Mouse (Mus musculus) heart, embryonic 12.5 days (tissue): ENCODE data around the gene Prrt3. TPM values are rescaled to one million over a fixed set of nuclear protein-coding genes. Genes with fewer than 3 reads are reported as not detected.
A peak's percentile ranks its signal among the peaks of the same experiment; 100 is the strongest.

Experiments
- ATAC-seq: fragments of 200-750 bp; cut with Nextera tagmentation; 2 replicates; pipeline ENCODE4 v1.8.0; 2017; ENCODE audit warnings: moderate TSS enrichment, moderate library complexity; ENCODE audit not compliant: insufficient number of reproducible peaks, low FRiP score
- H3K27ac ChIP-seq: fragments of 300-500 bp; sonication (generic); 2 replicates; pipeline ENCODE4 v1.5.1; 2016; ENCODE audit warnings: mild to moderate bottlenecking, moderate library complexity; ENCODE audit not compliant: poor library complexity, severe bottlenecking
- H3K27me3 ChIP-seq: fragments of 300-500 bp; sonication (generic); replicated peaks from 2 replicates; pipeline ENCODE4 v1.6.1; 2016; ENCODE audit warnings: mild to moderate bottlenecking, moderate library complexity
- H3K36me3 ChIP-seq: fragments of 300-500 bp; sonication (generic); 2 replicates; pipeline ENCODE4 v1.6.1; 2016; ENCODE audit warnings: mild to moderate bottlenecking, moderate library complexity
- H3K4me1 ChIP-seq: fragments of 300-500 bp; sonication (generic); replicated peaks from 2 replicates; pipeline ENCODE4 v1.6.1; 2016; ENCODE audit warnings: mild to moderate bottlenecking
- H3K4me2 ChIP-seq: fragments of 300-500 bp; sonication (generic); 2 replicates; pipeline ENCODE4 v1.6.1; 2016; ENCODE audit warnings: mild to moderate bottlenecking, moderate library complexity
- H3K4me3 ChIP-seq: fragments of 300-500 bp; sonication (generic); 2 replicates; pipeline ENCODE4 v1.5.1; 2016; ENCODE audit warnings: mild to moderate bottlenecking
- H3K9ac ChIP-seq: fragments of 300-500 bp; sonication (generic); 2 replicates; pipeline ENCODE4 v1.6.1; 2016; ENCODE audit warnings: mild to moderate bottlenecking, moderate library complexity
- H3K9me3 ChIP-seq: fragments of 300-500 bp; sonication (generic); replicated peaks from 2 replicates; pipeline ENCODE4 v1.6.1; 2016; ENCODE audit warnings: mild to moderate bottlenecking, moderate library complexity
- WGBS: fragments of 180-500 bp; shearing (Covaris S2); methylation state at CpG from one replicate; pipeline ENCODE4 v1.1.7; 2016; 5-methylcytosine and 5-hydroxymethylcytosine counted together
- polyA plus RNA-seq: library from polyadenylated mRNA; unstranded; fragments of >200 nt; fragmentation: Nextera tagmentation; extraction: Ambion mirVana; gene quantifications from 2 replicates; pipeline ENCODE4 v1.2.1, GENCODE M21; 2016

Prrt3 gene
- polyA plus RNA-seq, 1 experiment from 2014 or later = 0.28 TPM

DNA sequence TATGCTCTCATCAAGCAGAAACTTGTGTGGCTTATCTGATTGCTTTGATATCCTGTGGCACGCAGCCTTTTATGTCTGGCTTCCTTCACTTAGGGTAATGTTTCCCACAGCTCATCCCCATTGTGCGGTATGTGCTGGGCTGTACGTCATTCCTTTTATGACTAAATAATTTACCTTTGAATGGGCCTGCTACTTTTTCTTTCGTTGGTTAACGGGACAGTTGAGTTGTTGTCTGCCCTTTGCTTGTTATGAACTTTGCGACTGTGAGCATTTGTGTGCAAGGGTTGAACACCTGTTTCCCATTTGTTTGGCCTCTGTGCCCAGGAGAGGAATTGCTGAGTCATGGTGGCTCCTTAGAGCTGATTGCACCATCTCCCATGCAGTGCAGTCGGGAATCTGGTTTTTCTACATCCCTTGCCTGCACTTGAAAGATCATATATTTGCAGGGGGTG is 14.6 kb downstream of the Prrt3 start:
- 66% methylated on average over 7 of the region's 7 CpGs for WGBS
- Histone ChIP-seq H3K4me1 (peaks cover 19% of the 10 kb centered on the region), H3K27ac (no peak overlapping the region)

DNA sequence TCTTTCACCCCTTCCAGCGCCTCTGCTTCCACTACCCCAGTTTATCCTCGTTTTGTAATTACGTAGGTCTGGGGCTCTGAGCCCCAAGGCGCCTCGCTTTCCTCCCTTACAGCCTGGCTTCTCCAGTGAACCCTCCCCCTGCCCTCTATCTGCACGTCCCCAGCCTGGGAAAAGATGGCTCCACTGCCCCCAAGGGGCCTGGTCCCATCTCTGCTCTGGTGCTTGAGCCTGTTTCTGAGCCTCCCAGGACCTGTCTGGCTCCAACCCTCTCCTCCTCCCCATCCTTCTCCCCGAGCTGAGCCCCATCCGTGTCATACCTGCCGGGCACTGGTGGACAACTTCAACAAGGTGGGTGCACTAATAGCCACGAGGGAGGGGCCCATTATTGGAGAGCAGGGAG is 18.0 kb downstream of the Prrt3 start:
- peaks cover 36% of the 10 kb centered on the region for H3K4me1 ChIP-seq
- peak overlapping the region; percentile 69 for H3K4me3 ChIP-seq
- H3K9ac ChIP-seq = peak overlapping the region; percentile 77
- 10% methylated on average over 10 of the region's 10 CpGs for WGBS
- peak; percentile 41 for ATAC-seq
- peaks cover 23% of the 10 kb centered on the region for H3K27me3 ChIP-seq
- H3K4me2 ChIP-seq = peak overlapping the region; percentile 95
- H3K27ac ChIP-seq = peak overlapping the region; percentile 91
- no peaks in the 10 kb centered on the region for H3K9me3 ChIP-seq
- peaks cover 17% of the 10 kb centered on the region for H3K36me3 ChIP-seq

More for the DNA sequence above, 14.6 kb downstream of the Prrt3 start:
- Histone ChIP-seq H3K9ac (no peak overlapping the region), H3K27me3 (no peaks in the 10 kb centered on the region), H3K4me2 (no peak overlapping the region), H3K4me3 (no peak overlapping the region), H3K9me3 (no peaks in the 10 kb centered on the region), H3K36me3 (peaks cover 46% of the 10 kb centered on the region)
- ATAC-seq = no peak

DNA sequence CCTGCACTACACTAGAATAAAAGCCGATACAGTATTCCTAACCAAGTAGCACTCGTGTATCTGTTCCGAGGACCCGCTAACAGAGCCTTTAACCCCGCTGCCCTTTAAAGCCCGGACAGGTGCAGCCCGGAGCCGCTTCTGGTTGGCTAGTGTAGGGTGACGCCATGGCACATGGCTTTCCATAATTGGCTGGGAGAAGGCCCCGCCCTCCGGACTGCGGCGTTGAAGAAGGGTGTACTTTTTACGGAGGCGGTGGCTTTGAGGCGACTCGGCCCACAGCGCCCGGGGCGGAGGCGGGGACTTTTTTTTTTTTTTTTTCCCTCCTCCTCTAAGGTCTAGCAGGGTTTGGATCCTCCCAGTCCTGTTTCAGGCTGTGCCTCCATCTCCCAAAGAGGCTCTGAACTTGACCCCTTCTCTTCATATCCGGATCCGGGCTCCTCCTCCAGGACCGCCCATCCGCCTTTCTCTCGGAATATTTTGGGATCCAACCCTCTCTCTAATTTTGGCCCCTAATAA is 18.6 kb downstream of the Prrt3 start, which contains the start of gene Creld1:
Creld1 (plus strand) TSS at position 198 of the 516 bp plus-strand sequence.
- peak; percentile 96 for ATAC-seq
- Histone ChIP-seq H3K4me2 (peak within 1 kb of the TSS; percentile 95), H3K36me3 (peaks cover 11% of the 10 kb centered on the region), H3K9ac (peak within 1 kb of the TSS; percentile 84), H3K27me3 (peaks cover 25% of the 10 kb centered on the region), H3K27ac (peak within 1 kb of the TSS; percentile 91), H3K4me3 (peak within 1 kb of the TSS; percentile 69), H3K4me1 (peaks cover 36% of the 10 kb centered on the region), H3K9me3 (no peaks in the 10 kb centered on the region)
- 0% methylated on average over 26 of the region's 26 CpGs for WGBS

DNA sequence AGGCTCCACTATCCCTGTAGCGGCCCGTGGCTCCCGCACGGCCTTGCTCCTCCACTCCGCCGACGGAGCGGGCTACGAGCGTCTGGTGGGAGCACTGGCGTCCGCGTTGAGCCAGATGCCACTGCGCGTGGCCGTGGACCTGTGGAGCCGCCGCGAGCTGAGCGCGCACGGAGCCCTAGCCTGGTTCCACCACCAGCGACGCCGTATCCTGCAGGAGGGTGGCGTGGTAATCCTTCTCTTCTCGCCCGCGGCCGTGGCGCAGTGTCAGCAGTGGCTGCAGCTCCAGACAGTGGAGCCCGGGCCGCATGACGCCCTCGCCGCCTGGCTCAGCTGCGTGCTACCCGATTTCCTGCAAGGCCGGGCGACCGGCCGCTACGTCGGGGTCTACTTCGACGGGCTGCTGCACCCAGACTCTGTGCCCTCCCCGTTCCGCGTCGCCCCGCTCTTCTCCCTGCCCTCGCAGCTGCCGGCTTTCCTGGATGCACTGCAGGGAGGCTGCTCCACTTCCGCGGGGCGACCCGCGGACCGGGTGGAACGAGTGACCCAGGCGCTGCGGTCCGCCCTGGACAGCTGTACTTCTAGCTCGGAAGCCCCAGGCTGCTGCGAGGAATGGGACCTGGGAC is 19.1 kb downstream of the Prrt3 start:
- no peaks in the 10 kb centered on the region for H3K9me3 ChIP-seq
- H3K4me1 ChIP-seq = peaks cover 36% of the 10 kb centered on the region
- H3K4me3 ChIP-seq = peak overlapping the region; percentile 69
- peaks cover 25% of the 10 kb centered on the region for H3K27me3 ChIP-seq
- ATAC-seq = peak; percentile 61
- H3K27ac ChIP-seq = peak overlapping the region; percentile 90
- peak overlapping the region; percentile 95 for H3K4me2 ChIP-seq
- H3K9ac ChIP-seq = peak overlapping the region; percentile 84
- 0 out of 2 replicates have a peak, but pooled peaks cover 8% of the 10 kb centered on the region for H3K36me3 ChIP-seq
- WGBS = 2% methylated on average over 65 of the region's 65 CpGs

DNA sequence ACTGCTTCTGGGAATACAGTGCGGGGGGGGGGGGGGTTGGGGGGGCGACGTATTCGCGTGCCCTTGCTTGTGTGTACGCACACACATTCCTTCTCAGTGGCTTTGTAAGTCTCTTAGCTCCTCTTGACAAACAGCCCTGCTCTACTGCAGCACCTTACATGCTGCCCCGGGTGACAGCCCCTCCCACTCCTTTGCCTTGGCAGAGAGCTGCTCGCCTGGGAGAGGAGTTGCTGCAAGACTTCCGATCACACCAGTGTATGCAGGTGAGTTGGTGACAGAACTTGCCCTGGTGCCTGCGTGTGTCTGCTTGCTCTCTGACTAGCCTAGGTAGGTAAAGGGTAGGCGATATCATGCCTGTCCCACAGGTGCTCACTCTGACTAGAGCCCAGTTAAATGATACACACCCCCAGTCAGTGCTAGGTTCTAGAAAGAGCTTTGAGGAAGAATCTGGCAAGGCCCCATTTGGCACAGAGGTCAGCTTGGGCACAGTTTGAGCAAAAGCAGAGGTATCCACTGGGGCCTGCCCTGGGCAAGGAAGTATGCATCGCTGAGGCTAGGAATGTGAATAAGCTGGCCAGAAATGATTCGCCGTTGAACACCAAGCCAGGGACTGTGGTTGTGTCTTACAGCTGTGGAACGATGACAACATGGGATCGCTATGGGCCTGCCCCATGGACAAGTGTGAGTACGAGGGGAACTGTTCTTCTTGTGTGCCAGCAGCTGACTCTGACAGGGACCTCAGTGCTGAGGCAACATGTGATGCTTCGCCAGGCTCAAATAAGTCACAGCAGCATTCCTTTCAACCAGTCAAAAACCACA is 21.0 kb downstream of the Prrt3 start:
- no peak overlapping the region for H3K4me2 ChIP-seq
- 54% methylated on average over 18 of the region's 18 CpGs for WGBS
- no peak overlapping the region for H3K4me3 ChIP-seq
- no peak for ATAC-seq
- peaks cover 28% of the 10 kb centered on the region for H3K4me1 ChIP-seq
- no peak overlapping the region for H3K9ac ChIP-seq
- H3K9me3 ChIP-seq = no peaks in the 10 kb centered on the region
- H3K27ac ChIP-seq = 0 out of 2 replicates have a peak overlapping the region, but pooled peaks have one; percentile 5
- peaks cover 35% of the 10 kb centered on the region for H3K27me3 ChIP-seq
- no peaks in the 10 kb centered on the region for H3K36me3 ChIP-seq

DNA sequence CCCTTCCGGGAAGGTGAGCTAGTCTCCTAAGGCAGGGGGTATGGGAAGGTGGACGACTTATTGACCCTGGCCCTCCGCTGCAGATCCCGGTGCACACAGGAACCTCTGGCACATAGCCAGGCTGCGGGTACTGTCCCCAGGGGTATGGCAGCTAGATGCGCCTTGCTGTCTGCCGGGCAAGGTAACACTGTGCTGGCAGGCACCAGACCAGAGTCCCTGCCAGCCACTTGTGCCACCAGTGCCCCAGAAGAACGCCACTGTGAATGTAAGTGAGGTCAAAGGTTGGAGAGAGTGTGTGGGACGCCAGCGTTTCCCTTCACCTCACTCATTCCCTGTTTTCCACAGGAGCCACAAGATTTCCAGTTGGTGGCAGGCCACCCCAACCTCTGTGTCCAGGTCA is 22.8 kb downstream of the Prrt3 start:
- Histone ChIP-seq H3K9ac (no peak overlapping the region), H3K27ac (no peak overlapping the region), H3K9me3 (no peaks in the 10 kb centered on the region), H3K4me3 (no peak overlapping the region), H3K36me3 (no peaks in the 10 kb centered on the region), H3K4me1 (peaks cover 24% of the 10 kb centered on the region), H3K4me2 (no peak overlapping the region), H3K27me3 (peaks cover 41% of the 10 kb centered on the region)
- 81% methylated on average over 10 of the region's 10 CpGs for WGBS
- ATAC-seq = no peak

DNA sequence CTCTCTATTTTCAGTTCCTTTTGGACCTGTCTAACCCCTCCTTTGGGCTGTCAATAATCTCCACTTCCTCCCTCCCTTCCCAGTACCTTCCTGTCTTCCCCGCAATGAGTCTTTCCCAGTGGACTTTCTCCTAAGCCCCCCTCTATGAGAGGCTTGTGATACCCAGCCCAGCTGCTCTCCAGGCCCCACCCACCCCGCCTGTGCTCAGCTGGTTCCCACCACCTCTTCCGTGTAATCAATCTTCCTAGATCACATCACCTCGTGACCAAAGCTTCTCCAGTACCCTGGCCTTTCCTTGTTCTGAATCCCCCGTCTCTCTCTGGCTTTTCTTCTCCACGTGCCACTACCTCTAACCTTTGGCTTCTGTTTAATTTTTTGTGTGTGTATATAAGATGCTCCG is 24.4 kb downstream of the Prrt3 start:
- no peak overlapping the region for H3K4me2 ChIP-seq
- no peaks in the 10 kb centered on the region for H3K36me3 ChIP-seq
- no peak overlapping the region for H3K27ac ChIP-seq
- H3K9ac ChIP-seq = no peak overlapping the region
- no peaks in the 10 kb centered on the region for H3K9me3 ChIP-seq
- no peak overlapping the region for H3K4me3 ChIP-seq
- no peak for ATAC-seq
- H3K4me1 ChIP-seq = peaks cover 20% of the 10 kb centered on the region
- WGBS = 37% methylated on average over 7 of the region's 7 CpGs
- H3K27me3 ChIP-seq = peaks cover 43% of the 10 kb centered on the region

DNA sequence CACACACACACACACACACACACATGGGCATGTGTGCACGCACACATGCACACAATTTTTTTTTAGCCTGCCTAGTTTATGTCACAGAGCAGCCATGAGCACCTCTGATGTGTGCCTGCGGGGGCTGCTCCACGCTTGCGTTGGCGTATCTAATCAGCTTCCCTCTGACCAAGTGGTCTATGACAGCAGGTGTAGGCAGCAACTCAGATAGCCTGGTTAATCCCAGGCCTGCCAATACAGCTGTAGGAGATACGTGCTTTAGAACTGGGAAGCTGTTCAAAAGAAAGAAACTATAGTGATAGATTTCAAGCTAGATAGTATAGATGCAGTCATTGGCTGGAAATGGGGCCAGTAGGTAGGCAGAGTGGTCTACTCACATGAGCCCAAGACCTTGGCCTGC is 28.0 kb downstream of the Prrt3 start:
- Histone ChIP-seq H3K9me3 (no peaks in the 10 kb centered on the region), H3K27me3 (peaks cover 45% of the 10 kb centered on the region), H3K9ac (no peak overlapping the region), H3K4me2 (no peak overlapping the region), H3K4me3 (no peak overlapping the region), H3K27ac (no peak overlapping the region), H3K36me3 (no peaks in the 10 kb centered on the region), H3K4me1 (peaks cover 31% of the 10 kb centered on the region)
- WGBS = 57% methylated on average over 6 of the region's 6 CpGs
- ATAC-seq = no peak

DNA sequence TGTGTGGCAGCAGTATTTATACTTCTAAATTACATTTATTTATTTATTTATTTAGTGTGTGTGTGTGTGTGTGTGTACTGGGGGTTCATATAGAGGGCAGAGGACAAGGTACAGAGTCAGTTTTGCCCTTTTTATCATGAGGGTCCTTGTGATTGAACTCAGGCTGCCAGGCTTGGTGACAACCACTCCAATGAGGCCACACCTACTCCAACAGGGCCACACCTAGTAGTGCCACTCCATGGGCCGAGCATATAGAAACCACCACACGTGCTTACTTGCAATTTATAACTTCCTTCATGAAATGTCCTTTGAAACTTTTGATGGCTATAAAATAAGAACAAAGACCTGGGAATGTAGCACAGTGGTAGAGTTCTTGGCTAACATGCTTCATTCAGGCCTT is 28.5 kb downstream of the Prrt3 start:
- Histone ChIP-seq H3K9me3 (no peaks in the 10 kb centered on the region), H3K4me1 (peaks cover 31% of the 10 kb centered on the region), H3K4me2 (no peak overlapping the region), H3K27ac (no peak overlapping the region), H3K4me3 (no peak overlapping the region), H3K27me3 (peaks cover 45% of the 10 kb centered on the region), H3K36me3 (no peaks in the 10 kb centered on the region), H3K9ac (no peak overlapping the region)
- no peak for ATAC-seq
- WGBS = 77% methylated on average over 2 of the region's 2 CpGs

DNA sequence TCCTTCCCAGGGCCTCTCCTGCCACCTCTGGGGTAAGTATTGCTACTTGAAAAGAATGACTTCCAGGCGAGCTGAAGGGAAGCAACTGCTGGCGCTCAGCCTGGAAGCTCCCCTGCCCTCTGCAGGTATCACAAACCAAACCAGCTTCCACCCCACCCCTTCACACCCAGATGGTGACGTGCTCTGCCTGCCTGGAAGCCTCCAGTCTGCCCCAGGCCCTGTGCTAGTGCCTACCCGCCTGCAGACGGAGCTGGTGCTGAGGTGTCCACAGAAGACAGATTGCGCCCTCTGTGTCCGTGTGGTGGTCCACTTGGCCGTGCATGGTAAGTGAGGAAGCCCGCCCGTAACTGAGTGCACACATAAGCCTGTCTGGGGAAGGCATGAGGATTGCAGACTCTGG is 29.7 kb downstream of the Prrt3 start:
- no peak for ATAC-seq
- Histone ChIP-seq H3K4me3 (no peak overlapping the region), H3K4me1 (peaks cover 31% of the 10 kb centered on the region), H3K4me2 (peak overlapping the region; percentile 69; the same call in 1 of the 2 replicates), H3K27ac (no peak overlapping the region), H3K36me3 (no peaks in the 10 kb centered on the region), H3K9ac (no peak overlapping the region), H3K9me3 (no peaks in the 10 kb centered on the region), H3K27me3 (peaks cover 52% of the 10 kb centered on the region)
- WGBS = 61% methylated on average over 10 of the region's 10 CpGs

DNA sequence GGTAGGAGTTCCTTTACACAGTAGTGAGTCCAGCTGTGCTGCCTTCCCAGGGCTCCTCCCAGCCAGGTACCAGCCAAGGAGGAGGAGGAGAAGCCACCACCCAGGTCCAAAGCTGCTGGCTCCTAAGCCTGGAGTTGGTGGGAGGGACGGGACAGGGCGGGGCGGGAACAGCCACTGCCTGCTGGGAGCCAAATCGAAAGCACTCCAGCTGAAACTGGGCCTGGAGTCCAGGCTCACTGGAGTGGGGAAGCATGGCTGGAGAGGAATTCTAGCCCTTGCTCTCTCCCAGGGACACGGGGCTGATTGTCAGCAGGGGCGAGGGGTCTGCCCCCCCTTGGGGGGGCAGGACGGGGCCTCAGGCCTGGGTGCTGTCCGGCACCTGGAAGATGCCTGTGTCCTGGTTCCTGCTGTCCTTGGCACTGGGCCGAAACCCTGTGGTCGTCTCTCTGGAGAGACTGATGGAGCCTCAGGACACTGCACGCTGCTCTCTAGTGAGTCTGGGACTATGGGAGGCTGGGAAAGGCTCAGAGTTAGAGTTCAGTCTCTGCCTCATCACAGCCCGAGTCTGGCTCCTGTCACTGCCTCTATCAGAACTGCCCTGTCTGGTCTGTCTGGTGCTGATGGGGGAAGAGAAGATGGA is 30.3 kb downstream of the Prrt3 start, which contains the start of gene Il17rc:
Il17rc (plus strand) TSS at position 131 of the 640 bp plus-strand sequence.
- peaks cover 51% of the 10 kb centered on the region for H3K27me3 ChIP-seq

More for the DNA sequence above, 30.3 kb downstream of the Prrt3 start, which contains the start of gene Il17rc:
- no peak for ATAC-seq
- 18% methylated on average over 12 of the region's 12 CpGs for WGBS
- Histone ChIP-seq H3K4me3 (peak within 1 kb of the TSS; percentile 39), H3K27ac (no peak within 1 kb of the TSS), H3K4me1 (peaks cover 31% of the 10 kb centered on the region), H3K9me3 (no peaks in the 10 kb centered on the region), H3K4me2 (peak within 1 kb of the TSS; percentile 69), H3K9ac (peak within 1 kb of the TSS; percentile 73), H3K36me3 (no peaks in the 10 kb centered on the region)
